Mouse (Mus musculus): ENCODE data around the gene Hk3.

The Hk3 gene

GRCm38 (mm10) chr13:55002090-55002489 is 19.1 kb downstream of the Hk3 start:
- DNase-seq (ENCODE audit: low spot score in 2 of 2), result no peak

- no peak for DNase-seq (ENCODE audit: low spot score in 2 of 2)
Observed at GRCm38 (mm10) chr13:55000433-55000832, 20.8 kb downstream of the Hk3 start.

GRCm38 (mm10) chr13:54997568-54997967 is 23.6 kb downstream of the Hk3 start:
- DNase-seq (ENCODE audit: low spot score in 2 of 2), result no peak

GRCm38 (mm10) chr13:54995161-54995560 is 26.0 kb downstream of the Hk3 start:
- no peak for DNase-seq (ENCODE audit: low spot score in 2 of 2)

- no peak for DNase-seq (ENCODE audit: low spot score in 2 of 2)
Observed at GRCm38 (mm10) chr13:54994576-54994975, 26.6 kb downstream of the Hk3 start.

- DNase-seq (ENCODE audit: low spot score in 2 of 2), result no peak
Observed at GRCm38 (mm10) chr13:54992215-54992614, 29.0 kb downstream of the Hk3 start.

- DNase-seq (ENCODE audit: low spot score in 2 of 2), result no peak
Observed at GRCm38 (mm10) chr13:54988181-54988760, 32.9 kb downstream of the Hk3 start.

- no peak for DNase-seq (ENCODE audit: low spot score in 2 of 2)
Observed at GRCm38 (mm10) chr13:54987405-54987804, 33.8 kb downstream of the Hk3 start.

GRCm38 (mm10) chr13:54983614-54984013 is 37.6 kb downstream of the Hk3 start:
- DNase-seq (ENCODE audit: low spot score in 2 of 2), result no peak

GRCm38 (mm10) chr13:54983001-54983400 is 38.2 kb downstream of the Hk3 start:
- DNase-seq (ENCODE audit: low spot score in 2 of 2), result no peak

GRCm38 (mm10) chr13:54980957-54981356 is 40.2 kb downstream of the Hk3 start:
- DNase-seq (ENCODE audit: low spot score in 2 of 2), result no peak

GRCm38 (mm10) chr13:54978804-54979203 is 42.4 kb downstream of the Hk3 start:
- DNase-seq (ENCODE audit: low spot score in 2 of 2), result no peak

GRCm38 (mm10) chr13:54975546-54975945 is 45.6 kb downstream of the Hk3 start:
- no peak for DNase-seq (ENCODE audit: low spot score in 2 of 2)

- DNase-seq (ENCODE audit: low spot score in 2 of 2), result no peak
Observed at GRCm38 (mm10) chr13:54970521-54971247, 50.5 kb downstream of the Hk3 start.

GRCm38 (mm10) chr13:54969513-54969912 is 51.7 kb downstream of the Hk3 start:
- DNase-seq (ENCODE audit: low spot score in 2 of 2), result no peak

GRCm38 (mm10) chr13:54968636-54969035 is 52.5 kb downstream of the Hk3 start:
- DNase-seq (ENCODE audit: low spot score in 2 of 2), result no peak

GRCm38 (mm10) chr13:54967501-54967900 is 53.7 kb downstream of the Hk3 start:
- DNase-seq (ENCODE audit: low spot score in 2 of 2), result no peak

- no peak for DNase-seq (ENCODE audit: low spot score in 2 of 2)
Observed at GRCm38 (mm10) chr13:54965256-54965655, 55.9 kb downstream of the Hk3 start.

GRCm38 (mm10) chr13:54960491-54960890 is 60.7 kb downstream of the Hk3 start:
- DNase-seq (ENCODE audit: low spot score in 2 of 2), result no peak

- no peak for DNase-seq (ENCODE audit: low spot score in 2 of 2)
Observed at GRCm38 (mm10) chr13:54959842-54960241, 61.3 kb downstream of the Hk3 start.

- DNase-seq (ENCODE audit: low spot score in 2 of 2), result no peak
Observed at GRCm38 (mm10) chr13:54959059-54959701, 62.0 kb downstream of the Hk3 start.

- DNase-seq (ENCODE audit: low spot score in 2 of 2), result no peak
Observed at GRCm38 (mm10) chr13:54957281-54957680, 63.9 kb downstream of the Hk3 start.

Data from heart, adult 9 months (tissue).